Mouse (Mus musculus) brain, adult 2 months (tissue): ENCODE measurements around the gene Ttc23.

Experiments
- DNase-seq: peaks from one replicate; pipeline ENCODE4 v3.0.0; 2011; ENCODE audit warnings: low read depth, low spot score

Ttc23 gene

DNA sequence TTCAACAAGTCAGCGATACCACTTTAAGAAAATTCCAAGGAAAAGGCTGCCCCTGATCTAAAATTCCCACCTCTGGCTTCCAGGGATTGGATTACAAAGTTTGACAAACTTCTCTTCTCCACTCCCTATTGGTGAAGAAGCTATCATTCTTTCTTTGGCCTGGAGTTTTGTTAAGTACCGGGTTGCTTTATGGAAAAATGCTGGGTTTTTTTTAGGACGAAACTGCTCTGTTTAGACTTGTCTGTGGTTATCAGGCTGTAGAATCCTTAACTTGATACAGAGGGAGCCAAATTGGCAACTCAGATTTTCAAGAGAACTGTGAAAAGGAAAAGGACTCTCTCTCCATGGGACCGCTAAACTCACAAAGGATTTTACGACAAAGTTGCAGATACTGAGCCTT, at the start of gene Ttc23:
TSS of gene Ttc23 (plus strand) at position 134 of the 400 bp plus-strand sequence.
- peak; percentile 54 for DNase-seq

- peak; percentile 83 for DNase-seq
Measured at GRCm38 (mm10) chr7:67598050-67598449, 49.2 kb upstream of the Ttc23 start.

DNA sequence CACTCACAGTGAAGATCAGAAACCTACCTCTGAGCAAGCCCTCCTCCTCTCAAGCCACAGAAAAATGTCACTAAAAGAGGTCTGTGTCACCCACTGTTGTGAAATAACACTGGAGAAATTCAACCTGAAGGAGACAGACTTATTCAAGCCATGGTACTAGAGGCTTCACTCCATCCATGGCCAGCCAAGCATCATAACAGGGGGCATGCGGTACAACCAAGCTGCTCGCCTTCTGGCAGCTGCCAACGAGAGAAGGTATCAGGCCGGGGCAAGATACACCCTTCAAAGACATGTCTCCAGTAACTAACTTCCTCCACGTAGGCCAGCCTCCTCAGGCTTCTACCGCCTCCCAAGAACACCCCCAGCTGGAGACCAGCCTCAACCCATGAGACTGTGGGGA, 42.1 kb upstream of the Ttc23 start:
- no peak for DNase-seq

DNA sequence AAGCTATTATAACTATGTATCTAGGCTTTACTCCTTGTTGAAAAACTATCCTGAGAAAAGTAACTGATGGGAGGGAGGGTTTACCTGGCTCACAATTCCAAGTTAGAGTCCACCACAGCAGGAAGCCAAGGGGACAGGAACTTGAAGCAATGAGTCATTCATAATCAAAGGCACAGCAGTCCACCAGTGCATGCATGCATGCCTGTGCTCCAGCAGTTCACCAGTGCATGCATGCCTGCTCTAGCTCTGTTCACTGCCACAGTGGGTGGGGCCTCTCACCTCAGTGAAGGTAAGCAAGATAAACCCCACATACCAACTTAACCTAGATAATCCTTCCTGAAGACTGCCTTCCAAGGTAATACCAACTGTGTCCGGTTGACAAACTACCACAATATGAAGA, 41.0 kb upstream of the Ttc23 start:
- DNase-seq: no peak

DNA sequence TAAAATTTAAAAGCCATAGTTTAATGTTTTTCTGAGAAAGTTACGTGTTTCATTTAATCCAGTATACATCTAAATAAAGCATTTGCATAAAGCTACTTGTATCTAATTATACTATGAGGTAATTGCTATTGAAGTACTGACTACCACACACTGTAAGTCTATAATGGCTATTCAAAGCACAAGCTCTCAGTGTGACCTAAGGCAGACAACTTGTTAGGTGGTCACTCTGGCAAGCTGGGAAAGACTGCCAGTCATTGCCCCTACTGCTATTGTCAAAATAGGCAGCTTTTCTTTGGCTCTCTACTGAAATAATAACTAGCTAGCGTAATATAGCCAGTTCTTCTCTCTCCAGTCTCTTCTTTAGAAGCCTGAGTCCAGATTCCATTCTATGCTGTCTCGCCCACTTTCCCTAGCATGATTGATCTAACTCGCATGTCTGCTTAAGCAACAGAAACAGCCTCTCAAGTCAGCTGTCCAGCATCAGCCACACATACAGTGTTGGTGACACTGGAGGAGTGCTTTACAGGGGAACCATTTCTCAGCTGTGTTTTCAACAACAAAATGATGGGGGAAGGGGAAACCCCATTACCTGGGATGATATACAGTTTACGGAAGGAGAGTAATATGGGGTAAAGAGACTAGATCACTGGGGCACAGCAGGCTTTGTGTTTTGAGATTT, 39.4 kb upstream of the Ttc23 start:
- no peak for DNase-seq

GRCm38 (mm10) chr7:67608348-67609024, 38.7 kb upstream of the Ttc23 start:
- DNase-seq: no peak

- DNase-seq: no peak
Measured at GRCm38 (mm10) chr7:67613795-67614463, 33.3 kb upstream of the Ttc23 start.

DNA sequence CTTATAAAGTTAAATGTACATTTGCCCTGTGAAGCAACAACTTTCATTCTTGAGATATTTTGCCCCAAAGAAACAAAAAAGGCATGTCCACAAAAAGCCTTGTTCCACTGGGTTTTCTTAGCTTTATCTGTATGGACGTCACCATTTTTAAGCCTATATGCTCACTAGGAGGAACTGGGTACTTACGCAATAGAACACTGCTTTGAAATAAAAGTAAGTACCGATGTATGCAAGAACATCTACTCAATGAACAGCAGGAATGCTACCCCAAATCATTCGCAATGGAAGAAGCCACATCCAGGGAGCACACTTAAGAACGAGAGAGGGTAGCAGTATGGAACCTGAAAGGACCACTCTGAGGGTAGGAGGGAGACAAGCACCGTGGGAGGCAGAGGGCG, 32.7 kb upstream of the Ttc23 start:
- DNase-seq: no peak

DNA sequence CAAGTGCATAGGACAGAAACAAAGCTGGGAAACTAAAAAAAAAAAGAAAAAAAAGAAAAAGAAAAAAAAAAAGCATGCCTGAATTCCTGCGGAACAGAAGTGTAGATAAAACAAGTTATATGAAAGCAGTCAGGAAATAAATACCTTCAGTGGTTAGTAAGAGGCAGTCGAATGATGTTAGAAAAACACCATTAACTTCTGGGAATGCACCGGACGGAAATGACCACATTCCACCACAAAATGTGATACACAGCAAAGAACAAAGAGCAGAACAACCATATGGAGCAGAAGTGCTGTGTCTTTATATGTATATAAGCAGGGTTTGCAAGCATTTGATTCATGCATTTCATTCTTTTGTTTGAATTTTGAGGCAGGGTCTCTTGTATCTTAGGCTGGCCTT, 30.3 kb upstream of the Ttc23 start:
- no peak for DNase-seq

- no peak for DNase-seq
Measured at GRCm38 (mm10) chr7:67617646-67618045, 29.6 kb upstream of the Ttc23 start.

DNA sequence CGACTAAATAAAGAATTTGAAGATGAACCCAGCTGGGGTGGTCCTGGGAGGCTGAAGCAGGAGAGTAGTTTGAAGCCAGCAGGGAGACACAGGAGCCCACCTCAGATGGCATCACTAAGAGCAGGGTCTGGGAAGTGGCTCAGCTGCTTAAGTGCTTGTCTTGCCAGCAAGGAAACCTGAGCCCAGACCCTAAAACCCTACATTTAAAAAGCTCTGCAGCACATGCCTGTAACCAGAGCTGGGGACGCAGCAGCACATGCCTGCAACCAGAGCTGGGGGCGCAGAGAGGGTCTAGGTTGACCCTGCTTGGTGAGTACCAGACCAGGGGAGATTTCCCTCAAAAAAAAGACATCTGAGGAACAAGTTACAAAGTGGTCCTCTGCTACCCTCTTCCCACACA, 28.9 kb upstream of the Ttc23 start:
- no peak for DNase-seq

GRCm38 (mm10) chr7:67619836-67620235, 27.4 kb upstream of the Ttc23 start:
- peak; percentile 79 for DNase-seq

DNA sequence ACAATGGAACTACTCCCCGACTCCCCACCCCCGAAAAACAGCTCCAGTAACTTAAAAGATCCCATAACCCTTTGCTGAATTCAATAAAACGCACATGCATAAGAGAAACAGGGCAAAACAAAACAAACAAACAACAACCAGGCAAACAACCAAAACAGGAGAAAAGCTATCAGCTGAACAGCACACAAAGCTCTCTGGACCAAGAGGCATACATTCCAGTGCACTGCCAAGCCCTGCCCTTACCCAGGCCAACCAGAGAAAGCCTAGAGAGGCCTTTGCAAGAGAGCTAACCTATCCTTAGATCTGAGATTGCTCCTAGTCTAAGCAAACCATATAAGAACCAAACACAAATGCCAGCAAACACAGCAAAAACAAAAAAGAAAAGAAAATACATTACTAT, 25.1 kb upstream of the Ttc23 start:
- DNase-seq: no peak

DNA sequence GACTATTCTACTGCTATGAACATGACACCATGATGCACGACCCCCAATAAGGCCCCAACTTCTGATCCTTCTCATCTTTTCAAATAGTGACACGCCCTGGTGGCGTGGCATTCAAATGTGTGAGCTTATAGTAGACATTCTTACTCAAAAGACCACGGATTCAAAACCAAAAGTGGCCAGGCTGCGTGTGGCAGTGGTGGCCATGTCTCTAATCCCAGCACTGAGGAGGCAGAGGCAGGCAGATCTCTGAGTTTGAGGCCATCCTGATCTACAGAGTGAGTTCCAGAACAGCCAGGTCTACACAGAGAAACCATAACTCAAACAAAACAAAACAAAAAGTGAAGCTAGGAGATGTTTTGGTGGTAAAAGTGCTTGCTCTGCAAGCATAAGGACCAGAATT, 20.5 kb upstream of the Ttc23 start:
- no peak for DNase-seq

GRCm38 (mm10) chr7:67629681-67630080, 17.5 kb upstream of the Ttc23 start:
- DNase-seq: no peak

DNA sequence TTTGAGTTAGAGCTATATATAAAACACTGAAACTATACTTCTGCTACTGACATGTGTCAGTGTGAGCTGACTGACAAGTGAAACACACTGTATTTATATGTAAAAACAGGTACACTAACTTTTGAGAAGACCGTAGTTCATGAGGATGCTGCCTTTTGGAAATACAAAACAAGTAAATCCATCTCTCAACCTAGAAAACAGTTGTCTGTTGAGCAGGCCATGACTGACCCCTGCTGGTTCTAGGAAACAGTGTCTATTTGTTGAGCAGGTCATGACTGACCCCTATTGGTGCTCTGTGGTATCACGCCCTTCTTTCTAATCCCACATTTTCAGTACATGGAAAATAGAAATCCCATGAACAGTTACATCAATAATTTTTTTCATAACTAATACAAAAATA, 16.4 kb upstream of the Ttc23 start:
- peak; percentile 95 for DNase-seq

DNA sequence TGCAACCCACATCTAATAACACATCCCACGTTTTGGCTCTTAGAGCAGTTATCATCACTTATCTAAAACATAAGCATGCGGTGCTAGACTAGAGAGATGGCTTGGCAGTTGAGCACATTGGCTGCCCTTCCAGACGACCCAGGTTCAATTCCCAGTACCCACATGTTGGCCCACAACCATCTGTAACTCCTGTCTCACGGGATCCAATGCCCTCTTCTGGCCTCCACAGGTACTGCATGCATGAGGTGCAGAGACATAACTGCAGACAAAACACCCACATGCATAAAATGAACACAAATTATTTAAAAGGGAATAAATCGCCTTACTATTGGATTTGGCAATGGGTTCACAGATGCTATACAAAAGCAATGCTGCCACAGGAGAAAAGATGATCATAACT, 14.8 kb upstream of the Ttc23 start:
- no peak for DNase-seq

- DNase-seq: no peak
Measured at GRCm38 (mm10) chr7:67634210-67634609, 13.0 kb upstream of the Ttc23 start.

DNA sequence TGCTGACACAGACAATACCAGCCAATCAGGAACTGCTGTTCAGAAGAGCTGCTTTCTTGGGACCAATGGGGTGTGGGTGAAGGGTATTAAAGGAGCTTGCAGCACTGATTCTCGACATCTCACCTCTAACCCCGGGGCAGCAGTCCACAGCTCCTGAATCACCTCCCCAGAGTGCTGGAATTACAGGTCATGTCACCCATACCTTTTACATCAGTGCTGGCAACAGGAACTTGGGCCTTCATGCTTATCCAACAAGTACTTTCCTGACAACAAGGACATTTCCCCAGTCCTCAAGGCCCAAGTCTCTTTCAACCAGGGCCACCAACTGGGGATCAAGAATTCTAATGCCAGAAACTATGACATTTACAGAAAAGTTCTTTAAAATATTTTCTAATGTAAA, 11.0 kb upstream of the Ttc23 start:
- no peak for DNase-seq

GRCm38 (mm10) chr7:67639006-67639405, 8.2 kb upstream of the Ttc23 start:
- DNase-seq: peak; percentile 69

GRCm38 (mm10) chr7:67642955-67643354, 4.3 kb upstream of the Ttc23 start:
- no peak for DNase-seq

GRCm38 (mm10) chr7:67644291-67644690, 2.9 kb upstream of the Ttc23 start:
- peak; percentile 66 for DNase-seq
